Mouse (Mus musculus): ENCODE data around the gene 6430571L13Rik. TPM values are rescaled to one million over a fixed set of nuclear protein-coding genes. Genes with fewer than 3 reads are reported as not detected.

Gene 6430571L13Rik
- polyA plus RNA-seq, 1 experiment from 2014 or later = 1.2 TPM

GRCm38 (mm10) chr9:107398968-107399367 is 58.6 kb downstream of the 6430571L13Rik start:
- no peak overlapping the region for H3K27ac ChIP-seq
- peak overlapping the region; percentile 90 for H3K4me2 ChIP-seq
- no peak for ATAC-seq (ENCODE audit: insufficient number of reproducible peaks, insufficient read depth, low FRiP score, low TSS enrichment, low read depth)
- peaks cover 9% of the 10 kb centered on the region for H3K4me1 ChIP-seq
- H3K27me3 ChIP-seq = peaks cover 81% of the 10 kb centered on the region
- no peaks in the 10 kb centered on the region for H3K36me3 ChIP-seq
- H3K9ac ChIP-seq = no peak overlapping the region
- H3K9me3 ChIP-seq = no peaks in the 10 kb centered on the region
- 20% methylated on average over 11 of the region's 11 CpGs for WGBS
- no peak overlapping the region; the same call in 1 of the 2 replicates for H3K4me3 ChIP-seq

- Histone ChIP-seq H3K27ac (no peak within 1 kb of the TSS), H3K9me3 (no peaks in the 10 kb centered on the region), H3K36me3 (no peaks in the 10 kb centered on the region), H3K4me3 (peak within 1 kb of the TSS; percentile 67), H3K9ac (peak within 1 kb of the TSS; percentile 72), H3K4me1 (peaks cover 9% of the 10 kb centered on the region), H3K4me2 (peak within 1 kb of the TSS; percentile 90), H3K27me3 (peaks cover 85% of the 10 kb centered on the region)
- 1% methylated on average over 51 of the region's 54 CpGs for WGBS
- 0 out of 2 replicates have a peak, but pooled peaks have one; percentile 46 for ATAC-seq (ENCODE audit: insufficient number of reproducible peaks, insufficient read depth, low FRiP score, low TSS enrichment, low read depth)
These were observed 59.1 kb downstream of the 6430571L13Rik start, which contains the start of gene Cacna2d2 for GRCm38 (mm10) chr9:107399491-107399971. Gene Cacna2d2 (plus strand): TSS chr9:107399612.

GRCm38 (mm10) chr9:107400060-107400511 is 59.7 kb downstream of the 6430571L13Rik start:
- peak overlapping the region; percentile 67 for H3K4me3 ChIP-seq
- no peaks in the 10 kb centered on the region for H3K36me3 ChIP-seq
- H3K4me1 ChIP-seq = peaks cover 9% of the 10 kb centered on the region
- H3K27me3 ChIP-seq = peaks cover 85% of the 10 kb centered on the region
- H3K27ac ChIP-seq = no peak overlapping the region
- 0% methylated on average over 40 of the region's 45 CpGs for WGBS
- H3K4me2 ChIP-seq = peak overlapping the region; percentile 90
- peak overlapping the region; percentile 72 for H3K9ac ChIP-seq
- H3K9me3 ChIP-seq = no peaks in the 10 kb centered on the region
- no peak for ATAC-seq (ENCODE audit: insufficient number of reproducible peaks, insufficient read depth, low FRiP score, low TSS enrichment, low read depth)

- H3K9ac ChIP-seq = peak overlapping the region; percentile 72
These were observed 60.4 kb downstream of the 6430571L13Rik start for GRCm38 (mm10) chr9:107400666-107401285.

More at GRCm38 (mm10) chr9:107400666-107401285, 60.4 kb downstream of the 6430571L13Rik start:
- Histone ChIP-seq H3K4me1 (peaks cover 9% of the 10 kb centered on the region), H3K36me3 (no peaks in the 10 kb centered on the region), H3K27ac (no peak overlapping the region), H3K4me3 (peak overlapping the region; percentile 67), H3K4me2 (peak overlapping the region; percentile 90), H3K27me3 (peaks cover 84% of the 10 kb centered on the region), H3K9me3 (no peaks in the 10 kb centered on the region)
- 17% methylated on average over 13 of the region's 13 CpGs for WGBS
- ATAC-seq (ENCODE audit: insufficient number of reproducible peaks, insufficient read depth, low FRiP score, low TSS enrichment, low read depth) = no peak

Other genes starting within 250 kb of the 6430571L13Rik start
- 0.77 and 1.3 TPM in 2 replicates for gene Dock3, start 108.7 kb upstream of the 6430571L13Rik start, polyA plus RNA-seq (2015; fragmentation: Nextera tagmentation; extraction: Ambion mirVana)
- 7.6 and 10.7 TPM in 2 replicates for gene Mapkapk3, start 50.7 kb upstream of the 6430571L13Rik start, polyA plus RNA-seq (2015; fragmentation: Nextera tagmentation; extraction: Ambion mirVana)
- 9.3 and 12.4 TPM in 2 replicates for gene Cish, start 44.6 kb upstream of the 6430571L13Rik start, polyA plus RNA-seq (2015; fragmentation: Nextera tagmentation; extraction: Ambion mirVana)
- gene Hemk1, start 2.3 kb upstream of the 6430571L13Rik start, polyA plus RNA-seq (2015; fragmentation: Nextera tagmentation; extraction: Ambion mirVana) = 11.4 and 12.1 TPM in 2 replicates
- gene Cacna2d2, start 59.0 kb downstream of the 6430571L13Rik start, polyA plus RNA-seq (2015; fragmentation: Nextera tagmentation; extraction: Ambion mirVana) = 0.76 and 1.1 TPM in 2 replicates
- 46.2 and 46.9 TPM in 2 replicates for gene Tmem115, start 193.3 kb downstream of the 6430571L13Rik start, polyA plus RNA-seq (2015; fragmentation: Nextera tagmentation; extraction: Ambion mirVana)
- 21.8 and 26.1 TPM in 2 replicates for gene Cyb561d2, start 201.6 kb downstream of the 6430571L13Rik start, polyA plus RNA-seq (2015; fragmentation: Nextera tagmentation; extraction: Ambion mirVana)
- 44.3 and 47.2 TPM in 2 replicates for gene Nprl2, start 201.6 kb downstream of the 6430571L13Rik start, polyA plus RNA-seq (2015; fragmentation: Nextera tagmentation; extraction: Ambion mirVana)
- 2.1 and 2.2 TPM in 2 replicates for gene Zmynd10, start 206.7 kb downstream of the 6430571L13Rik start, polyA plus RNA-seq (2015; fragmentation: Nextera tagmentation; extraction: Ambion mirVana)
- 65.2 and 68.5 TPM in 2 replicates for gene Rassf1, start 211.0 kb downstream of the 6430571L13Rik start, polyA plus RNA-seq (2015; fragmentation: Nextera tagmentation; extraction: Ambion mirVana)
- gene Tusc2, start 222.7 kb downstream of the 6430571L13Rik start, polyA plus RNA-seq (2015; fragmentation: Nextera tagmentation; extraction: Ambion mirVana) = 35.9 and 42.9 TPM in 2 replicates
- 118 TPM in 2 replicates for gene Hyal2, start 227.3 kb downstream of the 6430571L13Rik start, polyA plus RNA-seq (2015; fragmentation: Nextera tagmentation; extraction: Ambion mirVana)
- gene Hyal1, start 236.3 kb downstream of the 6430571L13Rik start, polyA plus RNA-seq (2015; fragmentation: Nextera tagmentation; extraction: Ambion mirVana) = 13.8 and 15.0 TPM in 2 replicates
- gene Naa80, start 238.3 kb downstream of the 6430571L13Rik start, polyA plus RNA-seq (2015; fragmentation: Nextera tagmentation; extraction: Ambion mirVana) = 21.8 and 22.5 TPM in 2 replicates
- gene Hyal3, start 240.2 kb downstream of the 6430571L13Rik start, polyA plus RNA-seq (2015; fragmentation: Nextera tagmentation; extraction: Ambion mirVana) = 1.6 and 2.8 TPM in 2 replicates
- 39.3 and 54.2 TPM in 2 replicates for gene Ifrd2, start 247.0 kb downstream of the 6430571L13Rik start, polyA plus RNA-seq (2015; fragmentation: Nextera tagmentation; extraction: Ambion mirVana)

Measured in embryonic facial prominence, embryonic 13.5 days (tissue).